Mouse (Mus musculus) lung, postnatal 4 days (tissue): Measurements from ENCODE around the gene Xxylt1.

Source experiments
- DNase-seq, 2 experiments: peaks; one replicate each; pipeline ENCODE4 v3.0.0; 2021

Xxylt1 gene

DNA sequence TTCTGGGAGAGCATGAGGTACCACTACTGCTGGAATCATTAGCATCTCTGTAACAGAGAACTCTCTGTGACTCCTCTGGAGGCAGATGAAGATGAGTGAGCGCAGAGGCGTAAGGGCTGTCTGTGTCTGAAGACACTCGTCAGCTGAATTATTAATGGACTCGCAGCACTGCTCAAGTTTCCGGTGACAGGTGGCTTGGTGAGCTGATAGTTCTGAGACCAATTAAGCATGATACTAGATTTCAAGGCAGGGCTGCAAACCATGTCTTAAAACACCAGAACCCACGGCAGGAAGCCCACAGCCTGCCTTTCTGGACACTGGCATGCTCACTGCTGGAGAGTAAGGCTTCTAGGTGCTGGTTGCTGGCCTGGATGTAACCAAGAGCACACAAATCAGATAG, 93.5 kb downstream of the Xxylt1 start:
- no peak for DNase-seq

DNA sequence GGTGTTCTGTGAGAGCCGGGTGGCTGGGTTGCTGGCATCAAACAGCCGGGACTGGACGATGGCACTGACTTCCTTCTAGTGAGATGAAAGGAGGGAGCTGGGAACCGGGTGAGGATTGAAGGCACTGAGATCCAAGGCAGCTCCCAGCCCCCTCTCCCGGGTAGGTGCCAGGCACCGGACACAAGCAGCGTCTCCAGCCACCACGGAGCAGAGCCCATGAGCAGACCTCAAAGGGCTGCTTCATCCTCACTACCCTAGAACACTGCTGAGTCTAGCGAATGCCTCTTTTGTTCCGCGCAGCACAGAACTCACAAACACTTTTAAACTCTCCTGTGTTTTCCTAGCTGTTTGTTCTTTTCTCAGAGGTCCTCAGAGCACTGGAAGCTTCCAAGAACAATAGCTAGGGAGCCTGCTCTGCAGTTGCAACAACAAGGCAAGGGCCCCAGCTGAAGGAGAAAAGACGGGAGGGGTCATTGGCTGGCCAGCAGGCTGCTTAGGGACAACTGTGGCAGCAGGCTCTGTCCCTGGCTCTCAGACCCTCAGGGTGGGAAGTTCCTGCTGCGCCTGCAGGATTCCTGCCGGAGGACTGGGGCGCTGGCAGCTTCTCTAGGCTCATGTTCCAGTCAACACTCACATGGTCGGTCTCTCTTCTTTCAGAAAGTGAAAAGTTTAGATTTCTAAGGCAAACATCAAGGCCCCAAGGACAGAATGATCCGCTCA, 96.2 kb downstream of the Xxylt1 start:
- DNase-seq = peak in 1 of 2 experiments; percentile 36

DNA sequence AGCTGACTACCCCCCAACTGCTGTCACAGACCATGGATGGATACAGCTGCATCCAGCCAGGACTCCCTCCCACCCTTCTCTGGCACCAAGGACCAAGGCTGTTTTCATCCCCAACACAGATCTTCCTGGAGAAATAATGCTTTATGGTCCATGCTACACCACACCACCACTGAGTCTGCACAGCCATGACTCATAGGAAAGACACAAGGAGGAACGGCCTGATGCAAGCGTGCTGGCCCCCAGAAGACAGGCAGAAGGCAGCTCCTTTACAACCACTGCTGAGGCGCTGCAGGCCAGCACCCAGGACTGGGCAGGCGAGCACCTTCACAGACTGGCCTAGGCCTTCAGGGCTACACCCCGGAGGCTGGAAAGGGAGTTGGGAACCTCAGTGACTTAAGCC, 97.1 kb downstream of the Xxylt1 start:
- no peak for DNase-seq

GRCm38 (mm10) chr16:30983699-30984098, 97.5 kb downstream of the Xxylt1 start:
- DNase-seq = no peak

GRCm38 (mm10) chr16:30983281-30983680, 98.0 kb downstream of the Xxylt1 start:
- DNase-seq = no peak

GRCm38 (mm10) chr16:30981345-30981744, 99.9 kb downstream of the Xxylt1 start:
- DNase-seq = peak; percentile 57 to 80

DNA sequence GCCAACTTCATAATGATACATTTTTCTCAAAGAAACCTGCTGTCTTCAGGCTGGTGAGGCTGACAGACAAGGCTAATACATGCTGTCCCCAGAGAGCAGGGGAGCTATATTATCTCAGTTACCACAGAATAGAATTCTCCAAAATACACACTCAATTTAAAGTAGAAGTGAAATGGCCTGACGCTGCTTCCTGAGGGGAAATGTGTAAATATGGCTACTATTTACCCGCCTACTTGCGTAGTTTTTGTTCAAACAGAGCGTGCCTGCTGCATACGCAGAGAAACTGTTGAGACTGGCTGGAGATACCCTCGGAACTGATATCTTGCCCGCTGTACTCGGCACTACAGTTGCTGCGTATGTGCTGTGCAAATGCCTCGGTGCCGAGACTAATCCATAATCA, 101.3 kb downstream of the Xxylt1 start:
- DNase-seq = no peak

DNA sequence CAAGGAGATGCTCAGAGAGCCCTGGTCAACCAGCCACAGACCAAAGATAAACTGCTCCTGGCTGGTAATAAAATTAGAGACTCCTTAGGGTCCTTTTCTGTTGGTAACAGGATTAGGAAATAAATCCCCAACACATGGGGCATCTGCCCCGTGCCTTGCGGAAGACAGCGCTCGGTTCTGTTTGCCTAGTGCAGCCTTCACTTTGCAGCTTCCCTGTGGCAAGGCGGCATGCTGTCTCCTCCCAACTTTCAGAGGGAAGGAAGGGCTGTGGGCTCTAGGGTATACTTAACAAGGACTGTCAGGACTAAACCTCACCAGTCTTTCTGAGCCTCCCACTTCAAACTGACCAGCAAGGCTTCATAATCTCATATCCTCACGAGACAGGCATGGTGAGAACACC, 103.5 kb downstream of the Xxylt1 start:
- no peak for DNase-seq

DNA sequence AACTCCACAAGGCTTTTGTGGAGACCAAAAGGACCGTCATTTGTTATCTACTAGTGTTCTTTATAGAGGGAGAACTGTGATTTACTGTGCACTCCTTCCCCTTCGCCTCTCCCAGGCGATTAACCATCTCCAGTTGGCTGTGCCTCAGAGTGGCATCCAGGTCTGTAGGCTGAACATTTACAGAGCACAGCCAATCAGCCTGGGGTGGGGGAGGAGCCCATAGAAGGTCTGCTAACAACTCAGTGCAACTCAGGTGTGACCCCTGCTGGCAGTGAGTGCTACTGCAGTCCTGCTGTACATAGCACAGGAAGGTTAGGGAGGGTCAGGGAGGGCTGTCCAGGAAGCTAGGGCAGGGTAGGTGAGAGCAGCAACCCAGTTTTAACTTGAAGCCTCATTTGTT, 104.0 kb downstream of the Xxylt1 start:
- DNase-seq = peak; percentile 93 to 96

GRCm38 (mm10) chr16:30974549-30974948, 106.7 kb downstream of the Xxylt1 start:
- no peak for DNase-seq

DNA sequence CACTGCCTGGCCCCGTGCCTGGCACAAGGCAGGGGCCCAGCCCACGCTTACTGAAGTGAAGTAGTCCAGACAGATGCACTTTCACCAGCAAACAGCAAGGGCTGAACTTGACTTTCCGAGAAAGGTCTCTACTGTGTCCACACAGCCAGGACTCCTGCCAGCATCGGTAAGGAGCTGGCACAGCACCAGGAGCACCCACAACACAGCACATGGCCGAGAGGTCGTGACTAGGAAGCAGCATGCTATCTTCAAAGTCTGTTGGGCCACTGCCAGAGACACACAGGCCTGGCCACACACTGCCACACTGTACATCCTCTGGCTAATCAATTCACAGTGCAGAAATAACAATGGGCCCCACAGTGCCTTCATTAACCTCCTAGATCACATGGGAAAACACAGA, 107.8 kb downstream of the Xxylt1 start:
- peak; percentile 79 to 87 for DNase-seq

GRCm38 (mm10) chr16:30971950-30972541, 109.2 kb downstream of the Xxylt1 start:
- DNase-seq = peak; percentile 66 to 69

- DNase-seq = peak; percentile 68 to 73
Observed at GRCm38 (mm10) chr16:30969266-30970064, 111.8 kb downstream of the Xxylt1 start.

DNA sequence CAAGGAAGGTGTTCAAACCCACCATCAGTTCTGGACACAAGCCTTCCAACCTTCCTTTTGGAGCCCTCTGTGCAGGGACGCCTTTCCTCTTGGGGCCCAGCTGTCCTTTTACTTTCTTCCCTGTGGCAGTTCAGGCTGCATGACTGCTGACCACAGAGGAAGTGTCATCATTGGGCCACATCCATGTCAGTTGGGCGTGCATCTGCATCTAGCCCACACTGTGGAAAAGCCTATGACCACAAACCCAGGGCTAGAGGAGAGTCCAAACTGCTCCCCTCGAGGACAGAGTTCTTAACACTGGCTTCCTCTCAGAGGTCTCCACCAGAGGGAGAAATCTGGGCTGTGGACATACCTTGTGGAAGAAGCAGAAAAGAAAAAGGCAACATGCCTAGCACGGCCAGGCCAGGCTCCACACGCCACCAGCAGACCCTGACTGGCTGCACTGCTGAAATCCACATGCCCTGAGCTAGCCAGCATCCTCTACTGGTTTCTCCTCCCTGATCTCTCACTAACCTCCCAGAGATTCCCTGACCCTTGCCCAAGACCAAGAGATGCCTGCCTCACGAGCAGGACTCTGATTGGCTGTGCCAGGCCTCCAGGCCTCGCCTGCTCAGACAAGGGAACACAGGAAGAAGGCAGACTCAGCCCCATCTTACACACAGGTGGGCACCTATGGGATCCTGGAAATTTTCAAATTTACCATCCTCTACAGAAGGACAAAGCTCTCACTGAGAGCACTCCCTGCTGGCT, 112.7 kb downstream of the Xxylt1 start:
- peak; percentile 39 to 46 for DNase-seq

DNA sequence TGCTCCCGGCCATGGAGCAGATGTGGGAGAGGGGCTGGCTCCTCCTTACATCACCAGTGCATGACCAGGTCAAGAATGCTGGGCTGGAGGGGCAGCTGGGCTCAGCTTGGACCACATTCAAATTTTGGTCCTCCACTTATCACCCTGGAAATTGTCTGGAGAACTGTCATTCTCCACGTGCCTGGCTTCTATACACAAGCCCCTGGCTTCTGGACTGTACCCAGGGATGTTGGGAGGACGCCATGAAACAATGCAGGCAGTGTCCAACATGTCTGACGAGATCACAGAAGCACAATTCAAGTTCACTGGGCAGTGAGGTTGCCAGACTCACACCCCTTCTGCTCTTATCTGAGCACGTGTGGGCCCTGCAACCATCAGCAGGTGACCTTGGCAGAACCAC, 114.5 kb downstream of the Xxylt1 start:
- DNase-seq = peak; percentile 47 to 56

- DNase-seq = peak in 1 of 2 experiments; percentile 22
Observed at GRCm38 (mm10) chr16:30964891-30965290, 116.3 kb downstream of the Xxylt1 start.

- peak; percentile 38 to 61 for DNase-seq
Observed at GRCm38 (mm10) chr16:30964411-30964810, 116.8 kb downstream of the Xxylt1 start.

DNA sequence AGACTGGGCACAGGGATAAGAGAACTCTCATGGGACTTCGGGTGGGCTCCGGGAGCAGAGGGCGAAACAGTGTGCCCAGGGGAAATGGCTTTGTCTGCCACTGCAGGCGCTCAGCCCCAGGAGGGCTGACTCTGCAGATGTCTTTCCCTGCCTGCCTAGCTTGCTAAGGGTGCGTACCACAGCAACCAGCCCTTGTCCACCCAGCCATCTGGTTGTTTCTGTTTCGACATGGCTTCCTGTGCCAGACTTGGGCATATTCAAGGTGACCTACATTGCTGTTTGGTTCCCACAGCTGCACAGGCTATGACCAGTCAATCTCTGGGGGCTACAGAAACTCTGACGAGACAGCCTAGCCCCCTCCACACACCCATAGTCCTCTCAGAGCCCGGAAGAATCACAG, 118.7 kb downstream of the Xxylt1 start:
- peak in 1 of 2 experiments; percentile 26 for DNase-seq

GRCm38 (mm10) chr16:30961176-30961575, 120.1 kb downstream of the Xxylt1 start:
- DNase-seq = peak in 1 of 2 experiments; percentile 17

- DNase-seq = peak in 1 of 2 experiments; percentile 18
Observed at GRCm38 (mm10) chr16:30960266-30960665, 121.0 kb downstream of the Xxylt1 start.

DNA sequence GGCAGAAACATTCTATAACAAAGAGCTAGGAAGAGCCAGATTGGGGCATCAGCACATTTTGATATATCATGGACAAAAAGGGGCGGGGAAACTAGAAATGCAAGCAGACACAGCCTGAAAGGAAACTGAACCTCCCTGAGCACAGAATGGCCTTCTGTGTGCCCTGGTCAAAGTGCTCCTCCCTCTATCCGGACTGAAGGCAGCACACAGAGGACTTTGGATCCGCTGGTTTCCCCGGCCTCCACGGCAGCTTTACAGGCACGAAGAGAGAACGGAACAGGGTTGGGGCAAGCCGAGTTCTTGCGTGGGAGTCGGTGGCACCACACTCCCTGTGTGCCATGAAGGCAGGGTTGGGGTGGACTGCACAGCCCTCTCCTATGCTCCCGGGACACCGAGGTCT, 121.5 kb downstream of the Xxylt1 start:
- peak in 1 of 2 experiments; percentile 12 for DNase-seq

DNA sequence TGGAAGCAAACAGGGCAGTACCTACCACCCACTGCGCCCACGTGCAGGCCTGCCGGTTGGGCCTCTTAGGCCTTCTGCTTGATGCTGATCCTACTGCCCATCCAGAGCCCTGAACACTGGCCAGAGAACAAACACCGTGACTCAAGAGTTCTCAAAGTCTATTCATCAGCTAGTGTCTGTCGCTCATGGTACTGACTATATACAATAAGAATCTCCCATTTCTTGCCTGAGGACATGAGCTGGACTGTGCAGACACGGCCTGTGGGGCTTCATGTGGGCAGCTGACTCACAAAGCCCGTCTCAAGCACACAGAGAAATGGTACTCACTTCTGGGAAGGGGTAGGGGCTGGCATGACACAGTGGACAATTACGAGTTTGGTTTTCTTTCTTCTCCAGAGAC, 125.1 kb downstream of the Xxylt1 start:
- DNase-seq = peak in 1 of 2 experiments; percentile 15

DNA sequence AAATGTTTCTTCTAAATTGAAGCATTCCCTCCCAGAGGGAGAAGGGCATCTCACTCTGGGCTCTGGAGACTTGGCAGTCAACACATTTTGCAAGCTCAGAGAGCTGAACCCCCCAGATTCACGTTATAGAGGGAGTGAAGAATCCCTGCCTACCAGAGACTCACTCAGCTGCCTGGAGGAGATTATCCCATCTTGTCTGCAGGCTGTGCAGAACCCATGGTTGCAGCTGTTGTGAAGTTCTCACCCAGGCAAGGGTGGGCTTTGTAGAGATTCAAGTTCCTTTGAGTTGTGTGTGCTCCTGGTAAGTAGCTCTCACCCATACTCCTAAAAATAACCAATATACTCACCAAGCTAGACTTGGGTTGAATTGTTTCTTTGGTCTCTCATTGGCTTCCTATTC, 132.6 kb downstream of the Xxylt1 start:
- no peak for DNase-seq
